Mouse (Mus musculus): Measurements from ENCODE around the gene Rassf1.

- no peak for TF ChIP-seq EP300 (optimal IDR thresholded peaks at IDR 0.05)
- no peak; the same call in 1 of the 2 replicates for TF ChIP-seq CTCF (IDR thresholded peaks at IDR 0.05; ENCODE audit: low read depth)
Measured at GRCm38 (mm10) chr9:107555031-107555457, 3.7 kb downstream of the Rassf1 start.
